Mouse (Mus musculus): ENCODE data around the gene Ireb2. TPM values are rescaled to one million over a fixed set of nuclear protein-coding genes. Genes with fewer than 3 reads are reported as not detected.

Ireb2 gene
- polyA plus RNA-seq, 1 experiment from 2014 or later, result 17.7 TPM

DNA sequence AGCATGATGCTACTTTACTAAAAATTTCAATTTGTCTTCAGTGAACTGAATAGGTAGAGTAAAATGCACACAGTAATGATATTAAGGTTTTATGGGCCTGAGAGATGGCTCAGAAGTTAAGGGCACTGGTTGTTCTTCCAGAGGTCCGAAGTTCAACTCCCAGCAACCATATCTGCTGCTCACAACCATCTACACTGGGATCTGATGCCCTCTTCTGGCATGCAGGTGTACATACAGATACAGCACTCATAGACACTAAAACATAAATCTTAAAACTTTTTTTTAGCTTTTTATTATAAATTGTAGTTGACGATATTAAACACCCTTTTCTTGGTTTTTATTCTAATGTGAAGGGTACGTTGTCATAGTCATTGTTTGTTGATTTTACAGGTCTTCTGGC, 33.5 kb downstream of the Ireb2 start:
- H3K27ac ChIP-seq (ENCODE audit: low read depth, low read length), result no peak overlapping the region
- no peak overlapping the region for H3K4me2 ChIP-seq (replicated peaks; ENCODE audit: low read depth)
- 0 out of 2 replicates have a peak, but pooled peaks have one; percentile 57 for ATAC-seq
- H3K9ac ChIP-seq (ENCODE audit: low read depth, low read length), result no peak overlapping the region
- TF ChIP-seq CTCF (IDR thresholded peaks at IDR 0.05; ENCODE audit: low read depth), result peak; percentile 73
- no peak overlapping the region for H3K4me3 ChIP-seq (ENCODE audit: low read depth, low read length)
- H3K36me3 ChIP-seq (ENCODE audit: control insufficient read depth, insufficient read depth), result peaks cover 65% of the 10 kb centered on the region
- 81% methylated on average over 3 of the region's 3 CpGs for WGBS
- no peaks in the 10 kb centered on the region for H3K9me3 ChIP-seq (ENCODE audit: control insufficient read depth)
- no peaks in the 10 kb centered on the region for H3K27me3 ChIP-seq (replicated peaks; ENCODE audit: control insufficient read depth, insufficient read depth, low read length)
- H3K4me1 ChIP-seq (replicated peaks; ENCODE audit: control insufficient read depth, insufficient read depth, low read length), result no peaks in the 10 kb centered on the region

GRCm38 (mm10) chr9:54909446-54909845, 45.9 kb downstream of the Ireb2 start:
- 50% methylated on average over 5 of the region's 5 CpGs for WGBS
- ATAC-seq, result no peak
- H3K36me3 ChIP-seq (ENCODE audit: control insufficient read depth, insufficient read depth), result peaks cover 34% of the 10 kb centered on the region

GRCm38 (mm10) chr9:54915576-54915975, 52.0 kb downstream of the Ireb2 start:
- Histone ChIP-seq H3K27ac (ENCODE audit: low read depth, low read length) (no peak overlapping the region), H3K4me3 (ENCODE audit: low read depth, low read length) (no peak overlapping the region), H3K9ac (ENCODE audit: low read depth, low read length) (no peak overlapping the region), H3K36me3 (ENCODE audit: control insufficient read depth, insufficient read depth) (peaks cover 6% of the 10 kb centered on the region; the same call in 1 of the 2 replicates), H3K4me2 (replicated peaks; ENCODE audit: low read depth) (no peak overlapping the region), H3K27me3 (replicated peaks; ENCODE audit: control insufficient read depth, insufficient read depth, low read length) (no peaks in the 10 kb centered on the region), H3K9me3 (ENCODE audit: control insufficient read depth) (no peaks in the 10 kb centered on the region), H3K4me1 (replicated peaks; ENCODE audit: control insufficient read depth, insufficient read depth, low read length) (peaks cover 3% of the 10 kb centered on the region; the same call in 1 of the 2 replicates)
- ATAC-seq, result no peak
- 63% methylated on average over 7 of the region's 7 CpGs for WGBS
- TF ChIP-seq CTCF (IDR thresholded peaks at IDR 0.05; ENCODE audit: low read depth), result no peak

More at GRCm38 (mm10) chr9:54909446-54909845, 45.9 kb downstream of the Ireb2 start:
- H3K4me2 ChIP-seq (replicated peaks; ENCODE audit: low read depth), result no peak overlapping the region
- H3K4me1 ChIP-seq (replicated peaks; ENCODE audit: control insufficient read depth, insufficient read depth, low read length), result no peaks in the 10 kb centered on the region
- TF ChIP-seq CTCF (IDR thresholded peaks at IDR 0.05; ENCODE audit: low read depth), result no peak
- no peak overlapping the region for H3K4me3 ChIP-seq (ENCODE audit: low read depth, low read length)
- H3K9ac ChIP-seq (ENCODE audit: low read depth, low read length), result no peak overlapping the region
- H3K27ac ChIP-seq (ENCODE audit: low read depth, low read length), result no peak overlapping the region
- H3K9me3 ChIP-seq (ENCODE audit: control insufficient read depth), result no peaks in the 10 kb centered on the region
- H3K27me3 ChIP-seq (replicated peaks; ENCODE audit: control insufficient read depth, insufficient read depth, low read length), result no peaks in the 10 kb centered on the region

DNA sequence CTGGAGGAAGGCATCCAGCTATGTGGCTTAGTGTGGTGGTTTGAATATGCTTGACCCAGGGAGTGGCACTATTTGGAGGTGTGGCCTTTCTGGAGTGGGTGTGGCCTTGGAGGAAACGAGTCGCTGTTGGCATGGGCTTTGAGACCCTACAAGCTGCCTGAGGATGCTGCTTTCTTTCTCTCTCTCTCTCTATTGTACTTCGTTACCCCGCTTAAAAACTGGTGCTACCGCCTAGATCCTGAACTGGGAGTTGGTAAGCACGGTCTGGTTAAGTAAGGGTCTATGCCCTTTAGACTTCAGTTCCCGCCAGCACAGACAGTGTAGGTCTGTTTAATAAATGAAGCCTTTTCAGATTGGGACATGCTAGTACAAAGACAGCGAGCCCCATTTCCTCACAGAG, 52.8 kb downstream of the Ireb2 start:
- Histone ChIP-seq H3K36me3 (ENCODE audit: control insufficient read depth, insufficient read depth) (peaks cover 3% of the 10 kb centered on the region; the same call in 1 of the 2 replicates), H3K4me1 (replicated peaks; ENCODE audit: control insufficient read depth, insufficient read depth, low read length) (peaks cover 3% of the 10 kb centered on the region; the same call in 1 of the 2 replicates), H3K9ac (ENCODE audit: low read depth, low read length) (no peak overlapping the region), H3K9me3 (ENCODE audit: control insufficient read depth) (no peaks in the 10 kb centered on the region), H3K4me3 (ENCODE audit: low read depth, low read length) (no peak overlapping the region), H3K4me2 (replicated peaks; ENCODE audit: low read depth) (peak overlapping the region; percentile 96), H3K27ac (ENCODE audit: low read depth, low read length) (no peak overlapping the region), H3K27me3 (replicated peaks; ENCODE audit: control insufficient read depth, insufficient read depth, low read length) (no peaks in the 10 kb centered on the region)
- ATAC-seq, result no peak
- no peak for TF ChIP-seq CTCF (IDR thresholded peaks at IDR 0.05; ENCODE audit: low read depth)
- 71% methylated on average over 8 of the region's 8 CpGs for WGBS

- H3K4me3 ChIP-seq (ENCODE audit: low read depth, low read length), result peak within 1 kb of the TSS; percentile 69
- H3K36me3 ChIP-seq (ENCODE audit: control insufficient read depth, insufficient read depth), result no peaks in the 10 kb centered on the region
- peak within 1 kb of the TSS; percentile 61 for H3K9ac ChIP-seq (ENCODE audit: low read depth, low read length)
- no peaks in the 10 kb centered on the region for H3K9me3 ChIP-seq (ENCODE audit: control insufficient read depth)
- WGBS, result under 1% methylated on average over 34 of the region's 34 CpGs
- TF ChIP-seq CTCF (IDR thresholded peaks at IDR 0.05; ENCODE audit: low read depth), result no peak
- H3K4me2 ChIP-seq (replicated peaks; ENCODE audit: low read depth), result peak within 1 kb of the TSS; percentile 96
- ATAC-seq, result peak; percentile 93
- no peak within 1 kb of the TSS; the same call in 1 of the 2 replicates for H3K27ac ChIP-seq (ENCODE audit: low read depth, low read length)
- peaks cover 3% of the 10 kb centered on the region; the same call in 1 of the 2 replicates for H3K4me1 ChIP-seq (replicated peaks; ENCODE audit: control insufficient read depth, insufficient read depth, low read length)
- H3K27me3 ChIP-seq (replicated peaks; ENCODE audit: control insufficient read depth, insufficient read depth, low read length), result no peaks in the 10 kb centered on the region
These were observed 53.6 kb downstream of the Ireb2 start, which contains the start of gene Hykk for GRCm38 (mm10) chr9:54917010-54917677. Hykk (plus strand) TSS chr9:54917283.

DNA sequence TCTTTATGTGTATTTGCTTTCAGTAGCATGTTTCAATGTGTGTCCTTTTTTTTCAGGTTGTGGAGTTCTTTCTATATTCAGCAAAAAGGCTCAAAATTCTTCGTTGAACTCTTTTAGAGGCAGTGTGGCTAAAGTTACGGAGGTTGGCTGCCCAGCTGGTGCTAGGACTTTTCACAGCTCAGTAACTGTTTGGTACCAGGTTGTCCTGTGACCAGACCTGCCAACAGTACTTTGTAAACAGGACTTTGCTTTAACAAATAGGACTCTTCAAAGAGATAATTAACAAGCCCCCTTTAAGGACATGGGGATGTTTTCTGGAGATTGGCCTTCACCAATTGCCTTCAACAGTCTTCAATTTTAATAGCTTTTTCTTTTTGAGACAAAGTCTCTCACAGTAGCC, 54.6 kb downstream of the Ireb2 start:
- no peak overlapping the region for H3K27ac ChIP-seq (ENCODE audit: low read depth, low read length)
- 76% methylated on average over 2 of the region's 2 CpGs for WGBS
- no peak for ATAC-seq
- TF ChIP-seq CTCF (IDR thresholded peaks at IDR 0.05; ENCODE audit: low read depth), result no peak
- H3K4me3 ChIP-seq (ENCODE audit: low read depth, low read length), result no peak overlapping the region
- no peaks in the 10 kb centered on the region for H3K36me3 ChIP-seq (ENCODE audit: control insufficient read depth, insufficient read depth)
- H3K27me3 ChIP-seq (replicated peaks; ENCODE audit: control insufficient read depth, insufficient read depth, low read length), result no peaks in the 10 kb centered on the region
- H3K9me3 ChIP-seq (ENCODE audit: control insufficient read depth), result no peaks in the 10 kb centered on the region
- H3K9ac ChIP-seq (ENCODE audit: low read depth, low read length), result no peak overlapping the region
- peak overlapping the region; percentile 96; the same call in 1 of the 2 replicates for H3K4me2 ChIP-seq (replicated peaks; ENCODE audit: low read depth)
- H3K4me1 ChIP-seq (replicated peaks; ENCODE audit: control insufficient read depth, insufficient read depth, low read length), result peaks cover 3% of the 10 kb centered on the region; the same call in 1 of the 2 replicates

All from intestine, postnatal 0 days (tissue).